Mouse (Mus musculus) frontal cortex, postnatal 36 days (tissue): ENCODE results near the gene Gabpb1.
A peak's percentile ranks its signal among the peaks of the same experiment; 100 is the strongest.

Source experiments
- DNase-seq, 2 experiments: peaks; one replicate each; pipeline ENCODE4 v3.0.0; 2022; ENCODE audit warnings: low spot score in 2 of 2

Gene Gabpb1

DNA sequence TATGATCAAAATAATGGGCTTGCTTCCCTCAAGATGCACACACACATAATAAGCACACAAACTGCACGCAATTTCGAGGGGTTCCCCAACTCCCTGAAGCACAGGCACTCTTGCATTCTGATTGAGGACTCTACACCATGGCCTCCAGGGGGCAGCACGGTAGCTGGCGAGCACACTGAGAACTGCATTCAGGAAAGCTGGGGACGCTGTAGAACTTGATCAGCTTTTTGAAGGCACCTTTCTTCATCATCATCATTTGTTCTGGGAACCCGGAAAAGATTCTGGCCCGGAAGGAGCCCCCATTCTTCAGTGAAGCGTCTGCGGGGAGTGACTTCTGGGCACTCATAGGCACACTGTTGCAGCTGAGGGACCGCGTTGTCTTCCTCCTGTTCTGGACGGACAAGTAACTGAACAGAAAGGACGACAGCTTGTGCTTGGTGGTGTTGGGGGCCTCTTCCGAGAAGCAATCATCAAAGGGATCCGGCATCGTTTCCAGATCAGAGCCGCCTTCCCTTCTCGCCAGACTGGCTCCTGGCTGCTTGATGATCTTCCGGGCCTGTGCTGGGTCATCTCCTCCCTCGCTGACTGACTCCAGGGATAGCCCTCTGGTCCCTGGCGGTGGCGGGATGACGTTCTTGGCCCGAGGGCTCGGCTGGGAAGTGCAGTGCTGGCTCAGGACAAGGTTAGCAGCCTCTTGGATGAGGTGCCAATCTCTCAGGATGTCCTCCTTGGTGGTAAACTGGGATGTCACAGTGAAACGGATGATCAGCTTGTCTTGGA, 82.1 kb downstream of the Gabpb1 start:
- peak; percentile 54 to 59 for DNase-seq

DNA sequence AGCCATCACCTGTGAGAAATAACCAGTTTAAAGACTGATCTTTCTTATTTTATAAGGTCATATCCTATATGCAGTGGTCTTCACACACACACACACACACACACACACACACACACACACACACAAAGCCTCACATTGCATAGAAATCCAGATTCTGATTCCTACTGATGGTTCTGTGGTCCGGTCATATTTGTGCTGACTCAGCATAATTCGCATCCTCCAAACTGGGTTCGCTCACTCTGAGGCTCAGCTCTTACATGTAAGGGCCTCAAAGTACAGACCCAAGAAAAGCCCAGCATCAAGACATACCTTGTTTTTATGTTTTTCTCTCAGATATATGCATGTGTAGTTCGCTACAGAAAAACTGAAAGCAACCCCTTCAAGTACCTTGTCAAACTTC, 84.8 kb downstream of the Gabpb1 start:
- DNase-seq: no peak

DNA sequence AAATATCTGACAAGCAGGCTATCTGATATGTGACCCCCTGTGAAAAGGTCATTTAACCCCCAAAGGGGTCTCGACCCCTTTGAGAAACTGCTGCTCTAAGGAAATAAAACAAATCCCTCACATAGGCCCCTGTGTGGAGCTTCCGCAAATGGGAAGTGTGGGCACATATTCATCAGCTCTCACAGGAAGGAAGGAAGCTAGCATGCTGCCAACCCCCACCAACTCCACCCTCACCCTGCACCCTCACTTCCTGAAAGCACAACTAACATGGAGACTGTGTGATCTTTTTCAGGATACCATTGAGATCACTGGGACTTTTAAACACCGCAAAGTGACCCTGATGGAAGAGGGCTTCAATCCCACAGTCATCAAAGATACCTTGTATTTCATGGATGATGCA, 88.7 kb downstream of the Gabpb1 start:
- DNase-seq: no peak

DNA sequence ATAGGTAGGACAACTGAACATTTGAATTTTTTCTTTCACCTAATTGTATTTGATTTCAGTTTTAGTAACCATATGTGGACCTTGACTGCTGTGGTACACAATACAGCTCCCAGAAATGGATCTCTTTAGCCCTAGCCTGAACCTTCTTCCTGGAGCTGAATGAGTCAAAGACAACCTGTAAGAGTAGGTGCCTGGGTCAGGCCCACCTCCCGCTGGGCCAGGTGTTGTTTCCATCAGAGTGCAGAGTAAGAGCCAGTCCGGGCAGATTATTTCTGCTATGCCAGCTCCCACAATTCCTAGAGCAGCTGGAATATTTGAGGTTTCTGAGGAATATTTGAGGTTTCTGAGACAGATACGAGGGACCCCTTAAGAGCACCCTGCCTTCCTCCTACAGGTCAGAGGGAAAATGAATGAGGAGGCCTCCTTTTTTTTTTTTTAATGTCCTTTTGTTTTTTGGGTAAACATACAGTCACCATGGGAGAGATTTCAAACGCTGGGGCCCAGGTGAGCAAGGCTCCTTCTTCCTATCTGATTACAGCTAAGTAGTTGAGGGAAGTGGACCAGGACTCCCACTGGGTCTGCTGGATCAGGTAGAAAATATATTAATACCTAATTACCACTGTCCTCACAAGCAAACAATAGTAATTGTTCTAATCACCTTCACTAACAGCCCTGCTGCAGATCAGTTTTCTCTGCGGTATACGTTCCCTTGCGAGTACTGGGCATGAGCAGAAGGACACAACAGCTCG, 91.3 kb downstream of the Gabpb1 start:
- DNase-seq: no peak

DNA sequence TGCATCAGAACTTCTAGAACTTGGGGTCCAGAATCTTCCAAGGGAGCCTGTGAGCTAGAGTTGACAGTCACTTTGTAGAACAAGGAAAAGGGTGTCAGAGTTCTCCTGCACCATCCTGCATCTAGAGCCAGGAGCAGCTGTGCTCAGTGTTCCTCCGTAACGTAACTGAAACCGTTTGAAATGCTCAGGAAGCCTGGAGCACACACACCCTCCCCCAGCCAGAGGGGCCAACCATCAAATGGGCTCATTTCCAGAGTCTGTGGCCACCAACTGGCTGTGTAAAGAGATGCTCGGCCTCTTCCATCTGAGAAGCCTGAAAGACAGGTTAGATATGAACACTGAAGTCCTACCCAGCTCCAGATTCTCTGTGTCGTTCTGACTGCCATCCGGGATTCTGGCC, 92.2 kb downstream of the Gabpb1 start:
- DNase-seq: no peak

DNA sequence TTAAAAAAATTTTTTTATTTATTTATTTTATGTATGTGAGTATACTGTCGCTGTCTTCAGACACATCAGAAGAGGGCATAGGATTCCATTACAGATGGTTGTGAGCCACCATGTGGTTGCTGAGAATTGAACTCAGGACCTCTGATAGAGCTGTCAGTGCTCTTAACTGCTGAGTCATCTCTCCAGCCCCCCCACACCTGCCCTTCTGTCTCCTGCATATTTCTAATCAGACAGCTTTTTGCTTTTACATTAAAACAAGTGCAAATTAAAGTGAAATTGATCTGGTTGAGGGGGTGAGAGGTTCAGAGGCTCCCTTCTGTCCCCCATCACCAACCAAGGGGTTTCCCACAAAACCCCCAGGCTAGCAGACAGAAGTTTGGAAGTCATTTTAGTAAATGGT, 96.9 kb downstream of the Gabpb1 start:
- DNase-seq: no peak
